In genomic region chr4:82400536-82400935, GRCm38 (mm10) we compare ENCODE assay signal across 9 mouse cellular contexts.
DNase-seq lines count a peak whose midpoint lies in the region; ATAC-seq and TF ChIP-seq lines count a peak whose summit lies in the region.
"Had no signal": no experiment of that assay in that cellular context is flagged by ENCODE, and none has a peak within 500 bp of the region (broad histone marks: within the 10 kb centered on the region; RNA-seq: fewer than 3 reads in every experiment).

No protein-coding gene starts in this region.

- no peak for TF ChIP-seq EP300 in stomach, postnatal 0 days (optimal IDR thresholded peaks at IDR 0.05)

- H3K36me3 ChIP-seq in embryonic facial prominence, embryonic 14.5 days (ENCODE audit: control insufficient read depth, insufficient read depth, low read length): no peaks in the 10 kb centered on the region
- no peaks in the 10 kb centered on the region for H3K36me3 ChIP-seq in hindbrain, embryonic 15.5 days
- no peaks in the 10 kb centered on the region for H3K36me3 ChIP-seq in lung, embryonic 14.5 days (ENCODE audit: insufficient read depth)
- no peaks in the 10 kb centered on the region for H3K36me3 ChIP-seq in stomach, postnatal 0 days (ENCODE audit: control insufficient read depth, insufficient read depth, low read length)

- peak; percentile 54 for DNase-seq in embryo, embryonic 10 days (ENCODE audit: low spot score)
- no peak for DNase-seq in embryo, embryonic 9.5 days (ENCODE audit: extremely low spot score)
- DNase-seq in embryonic facial prominence, embryonic 14.5 days (ENCODE audit: low spot score): peak; percentile 76
- DNase-seq in lung, embryonic 14.5 days: peak; percentile 73
- peak; percentile 44 for DNase-seq in stomach, postnatal 0 days (ENCODE audit: low spot score)
- no peak for DNase-seq in thymus, adult 18-20 months

- H3K4me1 ChIP-seq in embryonic facial prominence, embryonic 14.5 days (ENCODE audit: control insufficient read depth, insufficient read depth, low read length): peaks cover 59% of the 10 kb centered on the region
- H3K4me1 ChIP-seq in hindbrain, embryonic 15.5 days (replicated peaks): peaks cover 60% of the 10 kb centered on the region
- H3K4me1 ChIP-seq in lung, embryonic 14.5 days (ENCODE audit: insufficient read depth): peaks cover 50% of the 10 kb centered on the region
- peaks cover 8% of the 10 kb centered on the region for H3K4me1 ChIP-seq in stomach, postnatal 0 days (replicated peaks; ENCODE audit: control insufficient read depth, insufficient read depth)

- ATAC-seq in embryonic facial prominence, embryonic 14.5 days (ENCODE audit: low read depth): peak; percentile 30
- no peak for ATAC-seq in hindbrain, embryonic 15.5 days (ENCODE audit: low FRiP score, low read depth)
- ATAC-seq in lung, embryonic 14.5 days (ENCODE audit: insufficient read depth): peak; percentile 54
- ATAC-seq in stomach, postnatal 0 days (ENCODE audit: low FRiP score, low TSS enrichment): peak; percentile 73
- no peak for ATAC-seq in activated CD4-positive, CD25-positive, alpha-beta regulatory T cell, adult 4 months

- no peaks in the 10 kb centered on the region for H3K27me3 ChIP-seq in embryonic facial prominence, embryonic 14.5 days (replicated peaks; ENCODE audit: control insufficient read depth, insufficient read depth, low read length)
- H3K27me3 ChIP-seq in hindbrain, embryonic 15.5 days: no peaks in the 10 kb centered on the region
- no peaks in the 10 kb centered on the region for H3K27me3 ChIP-seq in lung, embryonic 14.5 days (ENCODE audit: insufficient read depth, low read length)
- H3K27me3 ChIP-seq in stomach, postnatal 0 days (ENCODE audit: control insufficient read depth, insufficient read depth, low read length): no peaks in the 10 kb centered on the region
- H3K27me3 ChIP-seq: CH12.LX had no signal

- H3K4me3 ChIP-seq in embryonic facial prominence, embryonic 14.5 days (ENCODE audit: low read depth, low read length): no peak overlapping the region
- no peak overlapping the region for H3K4me3 ChIP-seq in hindbrain, embryonic 15.5 days
- H3K4me3 ChIP-seq in lung, embryonic 14.5 days (ENCODE audit: low read depth, low read length): no peak overlapping the region
- no peak overlapping the region for H3K4me3 ChIP-seq in stomach, postnatal 0 days (ENCODE audit: low read depth, low read length)

- no peak overlapping the region for H3K4me2 ChIP-seq in embryonic facial prominence, embryonic 14.5 days (ENCODE audit: low read depth, low read length)
- H3K4me2 ChIP-seq in hindbrain, embryonic 15.5 days: 0 out of 2 replicates have a peak overlapping the region, but pooled peaks have one; percentile 6
- H3K4me2 ChIP-seq in lung, embryonic 14.5 days: peak overlapping the region; percentile 14; the same call in 1 of the 2 replicates
- H3K4me2 ChIP-seq in stomach, postnatal 0 days (replicated peaks; ENCODE audit: low read depth): peak overlapping the region; percentile 15; the same call in 1 of the 2 replicates

- H3K27ac ChIP-seq in embryonic facial prominence, embryonic 14.5 days (replicated peaks; ENCODE audit: low read depth, low read length): peak overlapping the region; percentile 63
- H3K27ac ChIP-seq in hindbrain, embryonic 15.5 days (replicated peaks): peak overlapping the region; percentile 43
- peak overlapping the region; percentile 74 for H3K27ac ChIP-seq in lung, embryonic 14.5 days (ENCODE audit: low read depth)
- H3K27ac ChIP-seq in stomach, postnatal 0 days (replicated peaks): peak overlapping the region; percentile 79

- H3K9me3 ChIP-seq in embryonic facial prominence, embryonic 14.5 days (ENCODE audit: control insufficient read depth, low read length): no peaks in the 10 kb centered on the region
- H3K9me3 ChIP-seq in hindbrain, embryonic 15.5 days: no peaks in the 10 kb centered on the region
- H3K9me3 ChIP-seq in lung, embryonic 14.5 days (ENCODE audit: low read depth, low read length): no peaks in the 10 kb centered on the region
- H3K9me3 ChIP-seq in stomach, postnatal 0 days (ENCODE audit: control insufficient read depth, low read length): no peaks in the 10 kb centered on the region

- 15% methylated on average over 5 of the region's 5 CpGs for WGBS in embryonic facial prominence, embryonic 14.5 days
- WGBS in hindbrain, embryonic 15.5 days: 15% methylated on average over 5 of the region's 5 CpGs
- 13% methylated on average over 5 of the region's 5 CpGs for WGBS in lung, embryonic 14.5 days
- 10% methylated on average over 5 of the region's 5 CpGs for WGBS in stomach, postnatal 0 days

- H3K9ac ChIP-seq in embryonic facial prominence, embryonic 14.5 days (ENCODE audit: low read depth, low read length): peak overlapping the region; percentile 19; the same call in 1 of the 2 replicates
- no peak overlapping the region for H3K9ac ChIP-seq in hindbrain, embryonic 15.5 days
- no peak overlapping the region for H3K9ac ChIP-seq in lung, embryonic 14.5 days
- no peak overlapping the region for H3K9ac ChIP-seq in stomach, postnatal 0 days (ENCODE audit: low read length)

- TF ChIP-seq CTCF in lung, embryonic 14.5 days (IDR thresholded peaks at IDR 0.05; ENCODE audit: low read depth): no peak
- no peak for TF ChIP-seq CTCF in stomach, postnatal 0 days (IDR thresholded peaks at IDR 0.05; ENCODE audit: low read depth)

Comparison
In these comparisons a context has a peak if more than half of its experiments do, and no peak if none do; other contexts are left out.
1. DNase-seq: peak in embryo, embryonic 10 days (single experiment), embryonic facial prominence, embryonic 14.5 days (single experiment), lung, embryonic 14.5 days (single experiment) and stomach, postnatal 0 days (single experiment); none in embryo, embryonic 9.5 days (single experiment) and thymus, adult 18-20 months (0 of 2).
2. ATAC-seq: peak in embryonic facial prominence, embryonic 14.5 days (single experiment), lung, embryonic 14.5 days (single experiment) and stomach, postnatal 0 days (single experiment); none in hindbrain, embryonic 15.5 days (single experiment) and activated CD4-positive, CD25-positive, alpha-beta regulatory T cell, adult 4 months (single experiment).
3. Peak in every context shown above with its lines, with median percentiles within 50 percentile points of each other: H3K27ac ChIP-seq.